Mouse (Mus musculus): ENCODE results near the gene Slco1b2.
A peak's percentile ranks its signal among the peaks of the same experiment; 100 is the strongest.

Gene Slco1b2

GRCm38 (mm10) chr6:141629291-141629690 lies at the start of gene Slco1b2:
Slco1b2 (plus strand) TSS chr6:141629518.
- no peak for DNase-seq

DNA sequence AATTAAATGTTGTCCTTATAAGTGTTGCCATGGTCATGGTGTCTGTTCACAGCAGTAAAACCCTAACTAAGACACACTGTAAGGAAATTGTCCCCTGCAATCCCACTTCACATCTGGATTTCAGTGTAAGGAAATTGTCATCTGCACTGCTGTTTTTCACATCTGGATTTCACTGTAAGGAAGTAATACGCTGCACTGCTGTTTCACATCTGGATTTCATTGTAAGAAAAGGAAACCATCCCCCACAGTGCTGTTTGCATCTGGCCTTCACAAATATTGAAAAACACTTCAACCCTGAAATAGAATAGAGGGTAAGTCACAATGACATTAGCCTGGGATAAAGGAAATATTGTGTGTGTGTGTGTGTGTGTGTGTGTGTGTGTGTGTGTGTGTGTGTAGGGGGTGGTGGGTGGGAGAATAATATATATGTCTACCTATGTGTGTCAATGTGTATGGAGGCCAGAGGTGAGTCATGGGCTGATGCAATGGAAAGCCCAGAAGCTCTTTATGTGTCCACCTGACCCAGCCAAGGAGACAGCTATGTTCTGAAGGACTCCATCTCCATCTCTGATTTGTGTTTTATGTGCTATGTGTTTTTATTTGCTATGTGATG lies 44.4 kb upstream of the Slco1b2 start:
- DNase-seq = no peak

- no peak for DNase-seq
Measured at GRCm38 (mm10) chr6:141590002-141590401, 39.3 kb upstream of the Slco1b2 start.

- DNase-seq = peak; percentile 3 to 11
Measured at GRCm38 (mm10) chr6:141590598-141591200, 38.6 kb upstream of the Slco1b2 start.

- DNase-seq = no peak
Measured at GRCm38 (mm10) chr6:141596081-141596480, 33.2 kb upstream of the Slco1b2 start.

DNA sequence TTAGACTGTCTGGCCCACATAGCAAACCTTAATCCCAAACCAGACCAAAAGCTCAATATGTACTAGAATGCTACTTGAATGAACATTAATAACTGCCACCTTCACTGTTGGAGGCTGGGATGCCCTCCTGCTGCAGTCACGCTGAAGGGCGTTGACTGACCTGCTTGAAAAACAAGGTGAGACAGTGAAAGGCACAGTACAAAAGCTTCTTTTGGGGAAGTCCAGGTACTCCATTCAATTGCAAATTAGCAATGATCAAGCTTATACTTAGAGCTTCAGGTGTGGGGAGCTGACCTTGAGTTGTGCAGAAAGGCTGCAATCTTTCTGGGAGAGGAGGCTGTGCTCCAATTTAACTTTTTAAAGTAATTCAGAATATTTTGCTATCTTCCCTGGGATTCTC lies 32.3 kb upstream of the Slco1b2 start:
- DNase-seq = no peak

GRCm38 (mm10) chr6:141600940-141601339 lies 28.4 kb upstream of the Slco1b2 start:
- DNase-seq = no peak

DNA sequence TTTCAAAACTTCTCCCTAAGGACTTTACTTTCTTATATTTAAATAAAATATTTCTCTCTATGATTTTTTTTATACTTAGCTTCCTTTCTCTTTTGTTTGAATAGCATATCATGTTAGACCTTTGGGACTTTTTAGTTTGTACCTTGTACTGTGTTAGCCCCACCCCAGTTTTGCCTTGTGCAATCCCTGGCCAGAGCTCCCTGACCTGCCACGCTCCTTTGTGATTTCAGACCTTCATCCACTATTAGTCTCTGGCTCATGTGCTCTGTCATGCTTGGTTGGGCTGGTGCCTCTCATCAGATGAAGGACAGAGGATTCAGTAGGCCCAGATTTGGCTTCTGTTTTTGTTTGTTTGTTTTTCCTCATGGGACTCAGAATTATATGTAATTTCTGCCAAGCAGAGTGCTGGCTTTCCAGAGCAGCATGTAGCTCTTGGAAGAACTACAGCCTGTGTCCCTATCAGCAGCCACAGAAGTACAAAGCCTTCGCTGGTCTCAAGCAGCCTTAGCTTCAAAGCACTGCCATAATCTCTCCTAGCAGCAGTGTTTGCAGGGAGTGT lies 18.5 kb upstream of the Slco1b2 start:
- DNase-seq = no peak

DNA sequence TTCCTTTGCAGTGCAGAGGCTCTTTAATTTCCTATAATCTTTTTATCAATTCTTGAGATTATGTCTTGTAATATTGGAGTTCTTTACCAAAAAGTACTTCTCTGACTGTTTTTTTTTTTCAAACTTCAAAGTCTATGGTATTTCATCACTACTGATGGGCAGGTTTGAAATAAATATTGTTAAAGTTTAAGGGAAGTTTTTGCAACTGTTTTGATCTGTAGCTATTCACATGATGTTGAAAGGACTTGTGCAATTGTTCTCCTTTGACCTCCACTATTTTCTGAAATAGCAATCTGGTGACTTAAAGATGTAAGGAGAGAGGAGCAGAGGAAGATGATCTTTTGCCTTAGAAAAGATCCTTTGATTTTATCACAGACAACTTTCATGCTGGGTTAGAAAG lies 15.3 kb upstream of the Slco1b2 start:
- no peak for DNase-seq

DNA sequence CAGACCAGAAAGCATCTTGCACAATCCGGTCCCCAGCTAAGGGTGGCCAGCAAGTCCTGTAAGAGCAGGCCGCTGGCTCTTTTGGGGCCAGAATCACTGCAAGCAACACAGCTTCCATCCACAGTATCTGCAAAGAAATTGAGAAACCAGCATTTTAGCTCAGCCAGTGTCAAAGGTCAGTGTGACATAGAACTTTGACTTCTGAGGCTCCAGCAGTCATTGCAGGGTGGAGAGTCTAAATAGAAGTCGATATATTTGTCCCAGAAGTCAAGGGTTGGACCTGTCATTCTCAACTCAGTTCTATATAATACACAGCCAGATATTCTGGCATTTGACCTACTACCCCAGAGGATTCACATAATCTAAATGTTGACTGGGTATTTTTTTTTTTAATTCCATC lies 14.0 kb upstream of the Slco1b2 start:
- DNase-seq = no peak

- peak; percentile 18 to 41 for DNase-seq
Measured at GRCm38 (mm10) chr6:141632935-141633334, 3.6 kb downstream of the Slco1b2 start.

GRCm38 (mm10) chr6:141635250-141635649 lies 5.9 kb downstream of the Slco1b2 start:
- DNase-seq = no peak

GRCm38 (mm10) chr6:141640639-141641038 lies 11.3 kb downstream of the Slco1b2 start:
- peak; percentile 8 to 37 for DNase-seq

DNA sequence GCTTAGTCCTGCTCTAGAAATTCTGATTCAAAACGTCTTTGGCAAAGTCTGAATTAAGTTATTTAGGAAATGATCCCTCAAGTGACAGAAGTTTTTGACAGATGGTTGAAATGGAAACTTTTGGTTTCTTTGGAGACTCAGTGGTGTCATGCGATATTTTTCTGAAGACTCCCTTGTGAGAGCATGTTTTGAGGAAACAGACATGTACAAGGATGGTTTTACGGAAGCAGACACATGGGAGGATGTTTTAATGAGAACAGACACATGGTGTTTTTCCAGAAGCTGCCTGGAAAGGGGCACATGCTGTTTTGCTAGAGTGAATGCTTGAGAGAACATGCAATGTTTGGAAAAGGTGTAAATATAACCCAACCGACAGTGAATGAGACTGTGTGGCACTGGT lies 57.7 kb downstream of the Slco1b2 start:
- DNase-seq = no peak

- DNase-seq = no peak
Measured at GRCm38 (mm10) chr6:141691246-141691645, 61.9 kb downstream of the Slco1b2 start.

Measured in kidney, adult 8-10 months (tissue).